Comparison of ENCODE assay signal across 7 mouse cellular contexts in genomic region chr8:127495226-127495780, GRCm38 (mm10).
DNase-seq lines count a peak whose midpoint lies in the region; ATAC-seq and TF ChIP-seq lines count a peak whose summit lies in the region.

No protein-coding gene starts in this region.

- no peak for DNase-seq in layer of hippocampus, adult 2 months (ENCODE audit: low spot score in 2 of 2)
- DNase-seq in layer of hippocampus, postnatal 14 days (ENCODE audit: low spot score in 2 of 2) = no peak
- no peak for DNase-seq in Patski (ENCODE audit: low read depth, low spot score)
- DNase-seq in forebrain, postnatal 0 days = peak; percentile 24
- peak; percentile 77 for DNase-seq in retina, postnatal 7 days (ENCODE audit: low read depth, low spot score)
- no peak for DNase-seq in layer of hippocampus, adult 9-11 months
- DNase-seq in layer of hippocampus, adult 11-12 months (ENCODE audit: low spot score) = no peak

- no peaks in the 10 kb centered on the region for H3K27me3 ChIP-seq in Patski
- no peaks in the 10 kb centered on the region for H3K27me3 ChIP-seq in forebrain, postnatal 0 days (ENCODE audit: insufficient read depth, low read length)

- no peaks in the 10 kb centered on the region for H3K36me3 ChIP-seq in forebrain, postnatal 0 days (ENCODE audit: insufficient read depth)

- no peak overlapping the region for H3K4me3 ChIP-seq in layer of hippocampus, adult 2 months
- H3K4me3 ChIP-seq in forebrain, postnatal 0 days (ENCODE audit: low read depth, low read length) = no peak overlapping the region

- H3K27ac ChIP-seq in layer of hippocampus, adult 2 months = 0 out of 2 replicates have a peak overlapping the region, but pooled peaks have one; percentile 28
- H3K27ac ChIP-seq in forebrain, postnatal 0 days (ENCODE audit: low read depth, low read length) = no peak overlapping the region

- CTCF ChIA-PET in Patski (lab: Charles Lee) = interaction anchor here (1.5 kb wide), 1 partner anchor 10 kb away, joined by 5 read pairs; no protein-coding TSS in a partner anchor

- POLR2A ChIA-PET in Patski (lab: Charles Lee) = no interaction called here

- H3K4me1 ChIP-seq in forebrain, postnatal 0 days (ENCODE audit: insufficient read depth) = peaks cover 10% of the 10 kb centered on the region

- TF ChIP-seq CTCF in layer of hippocampus, adult 2 months (conservative IDR thresholded peaks at IDR 0.05) = no peak
- peak; percentile 13 for TF ChIP-seq CTCF in Patski (IDR thresholded peaks at IDR 0.05)
- TF ChIP-seq CTCF in forebrain, postnatal 0 days (IDR thresholded peaks at IDR 0.05; ENCODE audit: low read depth) = no peak

- no peak overlapping the region for H3K4me2 ChIP-seq in forebrain, postnatal 0 days (ENCODE audit: low read depth)

- WGBS in forebrain, postnatal 0 days = 61% methylated on average over 4 of the region's 4 CpGs

- no peak for ATAC-seq in Patski
- peak; percentile 30; the same call in 1 of the 2 replicates for ATAC-seq in forebrain, postnatal 0 days

- H3K9ac ChIP-seq in forebrain, postnatal 0 days = no peak overlapping the region

- in situ Hi-C loops in Patski (cut with MboI; ENCODE audit: low pct_unique_long_range_greater_than_20kb) = no loop called here

- no peaks in the 10 kb centered on the region for H3K9me3 ChIP-seq in forebrain, postnatal 0 days (ENCODE audit: low read length)

Comparison
In these comparisons a context has a peak if more than half of its experiments do, and no peak if none do; other contexts are left out.
1. DNase-seq: peak in forebrain, postnatal 0 days (single experiment) and retina, postnatal 7 days (single experiment); none in layer of hippocampus, adult 2 months (0 of 2), layer of hippocampus, postnatal 14 days (0 of 2), Patski (single experiment), layer of hippocampus, adult 9-11 months (single experiment) and layer of hippocampus, adult 11-12 months (single experiment).